Mouse (Mus musculus): ENCODE measurements around the gene Omd.
A peak's percentile ranks its signal among the peaks of the same experiment; 100 is the strongest.
"Not testable (repeated sequence)": the region's sequence is repeated elsewhere in the genome, so short reads cannot be mapped to it uniquely, and the experiment has no call there.

Gene Omd

GRCm38 (mm10) chr13:49581541-49582530, at the start of gene Omd:
Omd (plus strand) TSS chr13:49582462.
- ATAC-seq (ENCODE audit: insufficient number of reproducible peaks, low FRiP score, low TSS enrichment), result no peak

GRCm38 (mm10) chr13:49536946-49537345, 45.3 kb upstream of the Omd start:
- ATAC-seq (ENCODE audit: insufficient number of reproducible peaks, low FRiP score, low TSS enrichment), result no peak

- no peak for ATAC-seq (ENCODE audit: insufficient number of reproducible peaks, low FRiP score, low TSS enrichment)
Observed at GRCm38 (mm10) chr13:49538693-49539092, 43.6 kb upstream of the Omd start.

GRCm38 (mm10) chr13:49544279-49544678, 38.0 kb upstream of the Omd start, which contains the start of gene Aspn:
Aspn (plus strand) TSS chr13:49544443.
- ATAC-seq (ENCODE audit: insufficient number of reproducible peaks, low FRiP score, low TSS enrichment), result no peak

- ATAC-seq (ENCODE audit: insufficient number of reproducible peaks, low FRiP score, low TSS enrichment), result no peak
Observed at GRCm38 (mm10) chr13:49545646-49546045, 36.6 kb upstream of the Omd start.

GRCm38 (mm10) chr13:49546517-49546916, 35.7 kb upstream of the Omd start:
- no peak for ATAC-seq (ENCODE audit: insufficient number of reproducible peaks, low FRiP score, low TSS enrichment)

- ATAC-seq (ENCODE audit: insufficient number of reproducible peaks, low FRiP score, low TSS enrichment), result no peak
Observed at GRCm38 (mm10) chr13:49547563-49548150, 34.6 kb upstream of the Omd start.

GRCm38 (mm10) chr13:49549616-49550015, 32.6 kb upstream of the Omd start:
- ATAC-seq (ENCODE audit: insufficient number of reproducible peaks, low FRiP score, low TSS enrichment), result no peak

GRCm38 (mm10) chr13:49554519-49554918, 27.7 kb upstream of the Omd start:
- ATAC-seq (ENCODE audit: insufficient number of reproducible peaks, low FRiP score, low TSS enrichment), result no peak

GRCm38 (mm10) chr13:49556203-49556602, 26.1 kb upstream of the Omd start:
- ATAC-seq (ENCODE audit: insufficient number of reproducible peaks, low FRiP score, low TSS enrichment), result 0 out of 2 replicates have a peak, but pooled peaks have one; percentile 26

- no peak for ATAC-seq (ENCODE audit: insufficient number of reproducible peaks, low FRiP score, low TSS enrichment)
Observed at GRCm38 (mm10) chr13:49556924-49557323, 25.3 kb upstream of the Omd start.

- no peak for ATAC-seq (ENCODE audit: insufficient number of reproducible peaks, low FRiP score, low TSS enrichment)
Observed at GRCm38 (mm10) chr13:49559185-49559584, 23.1 kb upstream of the Omd start.

- ATAC-seq (ENCODE audit: insufficient number of reproducible peaks, low FRiP score, low TSS enrichment), result no peak
Observed at GRCm38 (mm10) chr13:49560886-49561285, 21.4 kb upstream of the Omd start.

GRCm38 (mm10) chr13:49564347-49564746, 17.9 kb upstream of the Omd start:
- no peak for ATAC-seq (ENCODE audit: insufficient number of reproducible peaks, low FRiP score, low TSS enrichment)

GRCm38 (mm10) chr13:49570371-49570770, 11.9 kb upstream of the Omd start:
- ATAC-seq (ENCODE audit: insufficient number of reproducible peaks, low FRiP score, low TSS enrichment), result no peak

- no peak for ATAC-seq (ENCODE audit: insufficient number of reproducible peaks, low FRiP score, low TSS enrichment)
Observed at GRCm38 (mm10) chr13:49571418-49571817, 10.8 kb upstream of the Omd start.

GRCm38 (mm10) chr13:49583859-49584258, 1.6 kb downstream of the Omd start:
- ATAC-seq (ENCODE audit: insufficient number of reproducible peaks, low FRiP score, low TSS enrichment), result no peak

GRCm38 (mm10) chr13:49584307-49585005, 2.2 kb downstream of the Omd start:
- no peak for ATAC-seq (ENCODE audit: insufficient number of reproducible peaks, low FRiP score, low TSS enrichment)

GRCm38 (mm10) chr13:49586062-49586461, 3.8 kb downstream of the Omd start:
- ATAC-seq (ENCODE audit: insufficient number of reproducible peaks, low FRiP score, low TSS enrichment), result no peak

GRCm38 (mm10) chr13:49602541-49602940, 20.3 kb downstream of the Omd start:
- not testable (repeated sequence) for ATAC-seq (ENCODE audit: insufficient number of reproducible peaks, low FRiP score, low TSS enrichment)

- ATAC-seq (ENCODE audit: insufficient number of reproducible peaks, low FRiP score, low TSS enrichment), result no peak
Observed at GRCm38 (mm10) chr13:49603603-49604002, 21.3 kb downstream of the Omd start.
